Mouse (Mus musculus): ENCODE data around the gene Mprip. TPM values are rescaled to one million over a fixed set of nuclear protein-coding genes. Genes with fewer than 3 reads are reported as not detected.
"Not testable (repeated sequence)": the region's sequence is repeated elsewhere in the genome, so short reads cannot be mapped to it uniquely, and the experiment has no call there.

Gene Mprip
- total and polyA plus RNA-seq, 2 experiments from 2014 or later, result 53.3 to 172 TPM

- no peak for ATAC-seq (ENCODE audit: low FRiP score)
- no peak overlapping the region for H3K9ac ChIP-seq (replicated peaks; ENCODE audit: low read length, poor library complexity, severe bottlenecking)
- no peak for TF ChIP-seq CTCF (IDR thresholded peaks at IDR 0.05)
Observed at GRCm38 (mm10) chr11:59664818-59665217, 3.7 kb downstream of the Mprip start.

GRCm38 (mm10) chr11:59671049-59671693 is 10.1 kb downstream of the Mprip start:
- H3K4me1 ChIP-seq (ENCODE audit: insufficient read depth, low read length), result no peaks in the 10 kb centered on the region
- 77% methylated on average over 4 of the region's 4 CpGs for WGBS
- no peak overlapping the region for H3K4me2 ChIP-seq (ENCODE audit: low read depth, low read length, poor library complexity, severe bottlenecking)
- H3K9ac ChIP-seq (replicated peaks; ENCODE audit: low read length, poor library complexity, severe bottlenecking), result no peak overlapping the region
- TF ChIP-seq CTCF (IDR thresholded peaks at IDR 0.05), result no peak
- no peaks in the 10 kb centered on the region for H3K9me3 ChIP-seq (ENCODE audit: low read length)
- no peaks in the 10 kb centered on the region for H3K36me3 ChIP-seq (ENCODE audit: insufficient read depth, low read length)
- H3K4me3 ChIP-seq (ENCODE audit: low read depth, low read length), result no peak overlapping the region
- no peak for DNase-seq (ENCODE audit: low spot score)
- no peaks in the 10 kb centered on the region for H3K27me3 ChIP-seq (ENCODE audit: insufficient read depth, low read length)
- no peak for ATAC-seq (ENCODE audit: low FRiP score)
- no peak overlapping the region for H3K27ac ChIP-seq (ENCODE audit: low read depth, low read length)

More at GRCm38 (mm10) chr11:59664818-59665217, 3.7 kb downstream of the Mprip start:
- no peaks in the 10 kb centered on the region for H3K27me3 ChIP-seq (ENCODE audit: insufficient read depth, low read length)
- peaks cover 14% of the 10 kb centered on the region for H3K4me1 ChIP-seq (ENCODE audit: insufficient read depth, low read length)
- H3K4me2 ChIP-seq (ENCODE audit: low read depth, low read length, poor library complexity, severe bottlenecking), result peak overlapping the region; percentile 85
- no peaks in the 10 kb centered on the region for H3K36me3 ChIP-seq (ENCODE audit: insufficient read depth, low read length)
- whole genome bisulfite sequencing, result 25% methylated on average over 3 of the region's 3 CpGs
- peak; percentile 53 for DNase-seq (ENCODE audit: low spot score)
- no peaks in the 10 kb centered on the region for H3K9me3 ChIP-seq (ENCODE audit: low read length)
- H3K4me3 ChIP-seq (ENCODE audit: low read depth, low read length), result no peak overlapping the region
- H3K27ac ChIP-seq (ENCODE audit: low read depth, low read length), result no peak overlapping the region

DNA sequence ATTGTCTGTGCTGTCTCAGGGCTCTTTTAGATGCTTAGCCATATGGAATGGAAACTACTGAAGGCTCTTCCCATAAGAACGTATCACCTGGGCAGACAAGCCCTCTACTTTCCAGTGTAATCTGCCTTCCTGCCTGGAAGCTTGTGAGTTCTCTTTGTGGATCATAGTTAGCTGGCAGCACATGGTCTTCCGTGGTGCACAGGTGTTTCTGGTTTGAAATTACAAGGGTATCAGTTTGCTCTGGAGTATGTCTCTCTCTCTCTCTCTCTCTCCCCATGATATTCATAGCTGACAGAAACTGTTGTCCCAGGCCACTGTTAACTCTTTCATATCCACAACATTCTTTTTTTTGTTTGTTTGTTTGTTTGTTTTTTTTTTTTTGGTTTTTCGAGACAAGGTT is 12.9 kb downstream of the Mprip start:
- Histone ChIP-seq H3K4me2 (ENCODE audit: low read depth, low read length, poor library complexity, severe bottlenecking) (no peak overlapping the region), H3K27ac (ENCODE audit: low read depth, low read length) (no peak overlapping the region), H3K4me1 (ENCODE audit: insufficient read depth, low read length) (no peaks in the 10 kb centered on the region), H3K9me3 (ENCODE audit: low read length) (no peaks in the 10 kb centered on the region), H3K4me3 (ENCODE audit: low read depth, low read length) (no peak overlapping the region), H3K9ac (replicated peaks; ENCODE audit: low read length, poor library complexity, severe bottlenecking) (no peak overlapping the region), H3K27me3 (ENCODE audit: insufficient read depth, low read length) (no peaks in the 10 kb centered on the region), H3K36me3 (ENCODE audit: insufficient read depth, low read length) (no peaks in the 10 kb centered on the region)
- ATAC-seq (ENCODE audit: low FRiP score) (no peak), DNase-seq (ENCODE audit: low spot score) (no peak)
- no peak for TF ChIP-seq CTCF (IDR thresholded peaks at IDR 0.05)
- WGBS, result 91% methylated on average over 3 of the region's 3 CpGs

DNA sequence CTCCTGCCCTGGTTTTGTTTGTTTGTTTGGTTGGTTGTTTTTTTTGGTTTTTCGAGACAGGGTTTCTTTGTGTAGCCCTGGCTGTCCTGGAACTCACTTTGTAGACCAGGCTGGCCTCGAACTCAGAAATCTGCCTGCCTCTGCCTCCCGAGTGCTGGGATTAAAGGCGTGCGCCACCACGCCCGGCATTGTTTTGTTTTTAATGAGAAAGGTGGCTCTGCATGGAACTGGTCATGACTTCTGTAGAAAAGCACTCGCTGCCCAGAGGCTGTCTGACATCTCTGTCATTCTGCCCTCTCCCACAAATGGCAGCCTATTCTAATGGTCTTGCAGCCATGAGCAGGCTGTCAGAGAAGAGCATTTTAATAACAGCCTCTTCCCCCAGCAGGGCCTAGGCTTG is 13.6 kb downstream of the Mprip start:
- not testable (repeated sequence) for H3K9ac ChIP-seq (replicated peaks; ENCODE audit: low read length, poor library complexity, severe bottlenecking); H3K4me2 ChIP-seq (ENCODE audit: low read depth, low read length, poor library complexity, severe bottlenecking); H3K9me3 ChIP-seq (ENCODE audit: low read length); H3K27ac ChIP-seq (ENCODE audit: low read depth, low read length); H3K4me3 ChIP-seq (ENCODE audit: low read depth, low read length); H3K36me3 ChIP-seq (ENCODE audit: insufficient read depth, low read length); DNase-seq (ENCODE audit: low spot score); H3K27me3 ChIP-seq (ENCODE audit: insufficient read depth, low read length); H3K4me1 ChIP-seq (ENCODE audit: insufficient read depth, low read length); ATAC-seq (ENCODE audit: low FRiP score)
- 97% methylated on average over 7 of the region's 8 CpGs for WGBS

DNA sequence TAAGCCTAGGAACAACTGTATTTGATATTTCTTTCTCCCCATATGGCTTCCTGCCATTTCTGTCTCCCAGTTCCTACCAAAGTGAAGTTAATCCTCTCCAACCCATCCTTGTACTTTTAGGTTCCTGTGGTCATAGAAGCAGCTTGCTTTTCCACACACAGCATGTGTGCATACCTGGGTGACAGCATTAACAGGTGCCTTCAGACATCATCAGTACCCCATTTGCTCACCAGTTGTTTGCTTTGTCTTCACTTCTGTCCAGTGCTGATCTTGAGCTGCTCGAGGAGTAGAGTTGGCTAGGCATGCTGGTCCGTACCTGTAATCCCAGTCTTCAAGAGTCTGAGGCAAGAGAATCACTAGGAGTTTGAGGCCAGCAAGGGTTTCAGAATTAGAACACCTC is 16.7 kb downstream of the Mprip start:
- no peaks in the 10 kb centered on the region for H3K36me3 ChIP-seq (ENCODE audit: insufficient read depth, low read length)
- no peaks in the 10 kb centered on the region for H3K27me3 ChIP-seq (ENCODE audit: insufficient read depth, low read length)
- no peak overlapping the region for H3K27ac ChIP-seq (ENCODE audit: low read depth, low read length)
- no peak overlapping the region for H3K4me3 ChIP-seq (ENCODE audit: low read depth, low read length)
- no peak overlapping the region for H3K9ac ChIP-seq (replicated peaks; ENCODE audit: low read length, poor library complexity, severe bottlenecking)
- no peaks in the 10 kb centered on the region for H3K9me3 ChIP-seq (ENCODE audit: low read length)
- no peak for ATAC-seq (ENCODE audit: low FRiP score)
- 92% methylated on average over 2 of the region's 2 CpGs for WGBS
- DNase-seq (ENCODE audit: low spot score), result no peak
- no peak for TF ChIP-seq CTCF (IDR thresholded peaks at IDR 0.05)
- no peak overlapping the region for H3K4me2 ChIP-seq (ENCODE audit: low read depth, low read length, poor library complexity, severe bottlenecking)
- H3K4me1 ChIP-seq (ENCODE audit: insufficient read depth, low read length), result no peaks in the 10 kb centered on the region

- Histone ChIP-seq H3K9ac (replicated peaks; ENCODE audit: low read length, poor library complexity, severe bottlenecking) (no peak overlapping the region), H3K27ac (ENCODE audit: low read depth, low read length) (no peak overlapping the region), H3K27me3 (ENCODE audit: insufficient read depth, low read length) (no peaks in the 10 kb centered on the region), H3K4me3 (ENCODE audit: low read depth, low read length) (no peak overlapping the region), H3K36me3 (ENCODE audit: insufficient read depth, low read length) (no peaks in the 10 kb centered on the region), H3K4me1 (ENCODE audit: insufficient read depth, low read length) (no peaks in the 10 kb centered on the region), H3K4me2 (ENCODE audit: low read depth, low read length, poor library complexity, severe bottlenecking) (no peak overlapping the region), H3K9me3 (ENCODE audit: low read length) (no peaks in the 10 kb centered on the region)
- ATAC-seq (ENCODE audit: low FRiP score), result no peak
- TF ChIP-seq CTCF (IDR thresholded peaks at IDR 0.05), result no peak
- DNase-seq (ENCODE audit: low spot score), result no peak
- 94% methylated on average over 2 of the region's 2 CpGs for WGBS
Observed at GRCm38 (mm10) chr11:59678693-59679092, 17.6 kb downstream of the Mprip start.

Data from midbrain, postnatal 0 days (tissue).